Mouse (Mus musculus) stomach, embryonic 14.5 days (tissue): ENCODE results near the gene Plk5. TPM values are rescaled to one million over a fixed set of nuclear protein-coding genes. Genes with fewer than 3 reads are reported as not detected.

Experiments
- ATAC-seq: fragments of 200-750 bp; cut with Nextera tagmentation; 2 replicates; pipeline ENCODE4 v1.8.0; 2017; ENCODE audit warnings: low read depth, moderate TSS enrichment; ENCODE audit not compliant: insufficient number of reproducible peaks, insufficient read depth, low FRiP score
- H3K27ac ChIP-seq: fragments of 300-500 bp; sonication (generic); 2 replicates; pipeline ENCODE4 v1.5.1; 2014; ENCODE audit warnings: mild to moderate bottlenecking, low read length, moderate library complexity, mixed read lengths
- H3K27me3 ChIP-seq: fragments of 300-500 bp; sonication (generic); 2 replicates; pipeline ENCODE4 v1.6.1; 2014; ENCODE audit warnings: low read length, control low read depth, mixed read lengths; ENCODE audit not compliant: control insufficient read depth, insufficient read depth
- H3K36me3 ChIP-seq: fragments of 300-500 bp; sonication (generic); 2 replicates; pipeline ENCODE4 v1.6.1; 2014; ENCODE audit warnings: mild to moderate bottlenecking, control low read depth, low read length, moderate library complexity, mixed read lengths; ENCODE audit not compliant: control insufficient read depth, insufficient read depth
- H3K4me1 ChIP-seq: fragments of 300-500 bp; sonication (generic); 2 replicates; pipeline ENCODE4 v1.6.1; 2014; ENCODE audit warnings: low read length, control low read depth, mixed read lengths; ENCODE audit not compliant: control insufficient read depth, insufficient read depth
- H3K4me2 ChIP-seq: fragments of 300-500 bp; sonication (generic); replicated peaks from 2 replicates; pipeline ENCODE4 v1.6.1; 2014; ENCODE audit warnings: low read depth, low read length, control low read depth
- H3K4me3 ChIP-seq: fragments of 300-500 bp; sonication (generic); 2 replicates; pipeline ENCODE4 v1.5.1; 2014; ENCODE audit warnings: low read depth, low read length, control low read depth
- H3K9ac ChIP-seq: fragments of 300-500 bp; sonication (generic); replicated peaks from 2 replicates; pipeline ENCODE4 v1.6.1; 2014; ENCODE audit warnings: low read depth, mild to moderate bottlenecking, control low read depth, low read length, moderate library complexity, mixed read lengths
- H3K9me3 ChIP-seq: fragments of 300-500 bp; sonication (generic); 2 replicates; pipeline ENCODE4 v1.6.1; 2016; ENCODE audit warnings: low read depth, low read length, control low read depth; ENCODE audit not compliant: control insufficient read depth
- WGBS: fragments of 180-500 bp; shearing (Covaris S2); extraction: QIAGEN DNeasy Blood & Tissue Kit; methylation state at CpG from one replicate; pipeline ENCODE4 v1.1.7; 2014; 5-methylcytosine and 5-hydroxymethylcytosine counted together
- polyA plus RNA-seq: library from polyadenylated mRNA; unstranded; fragments of >200 nt; fragmentation: Nextera tagmentation; extraction: Ambion mirVana; gene quantifications from 2 replicates; pipeline ENCODE4 v1.2.1, GENCODE M21; 2014

The Plk5 gene
- polyA plus RNA-seq, 1 experiment from 2014 or later: 0.30 TPM

DNA sequence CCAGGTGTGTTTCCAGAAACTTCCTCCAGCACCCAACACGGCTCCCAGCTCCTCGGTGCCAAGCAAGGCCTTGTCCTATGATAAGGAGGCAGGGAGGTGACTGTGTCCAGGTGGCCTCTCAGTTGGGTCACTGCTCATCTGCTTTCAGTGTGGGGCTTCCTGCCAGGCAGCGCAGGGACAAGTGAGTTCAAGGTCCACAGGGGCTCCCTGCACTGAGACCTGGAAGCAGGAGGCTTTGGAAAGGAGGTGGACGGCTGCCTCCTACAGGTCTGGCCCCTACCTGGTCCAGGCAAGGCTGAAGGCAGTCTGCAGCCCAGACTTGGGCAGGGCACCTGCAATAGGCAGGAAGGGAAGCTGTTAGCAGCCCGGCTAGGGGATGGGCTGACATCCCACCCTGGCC lies 36.4 kb downstream of the Plk5 start:
- peaks cover 13% of the 10 kb centered on the region for H3K4me1 ChIP-seq
- H3K4me2 ChIP-seq: no peak overlapping the region
- 90% methylated on average over 5 of the region's 5 CpGs for WGBS
- H3K27me3 ChIP-seq: no peaks in the 10 kb centered on the region
- no peak overlapping the region for H3K27ac ChIP-seq
- H3K36me3 ChIP-seq: peaks cover 59% of the 10 kb centered on the region
- no peaks in the 10 kb centered on the region for H3K9me3 ChIP-seq
- H3K9ac ChIP-seq: no peak overlapping the region
- no peak for ATAC-seq
- no peak overlapping the region for H3K4me3 ChIP-seq

DNA sequence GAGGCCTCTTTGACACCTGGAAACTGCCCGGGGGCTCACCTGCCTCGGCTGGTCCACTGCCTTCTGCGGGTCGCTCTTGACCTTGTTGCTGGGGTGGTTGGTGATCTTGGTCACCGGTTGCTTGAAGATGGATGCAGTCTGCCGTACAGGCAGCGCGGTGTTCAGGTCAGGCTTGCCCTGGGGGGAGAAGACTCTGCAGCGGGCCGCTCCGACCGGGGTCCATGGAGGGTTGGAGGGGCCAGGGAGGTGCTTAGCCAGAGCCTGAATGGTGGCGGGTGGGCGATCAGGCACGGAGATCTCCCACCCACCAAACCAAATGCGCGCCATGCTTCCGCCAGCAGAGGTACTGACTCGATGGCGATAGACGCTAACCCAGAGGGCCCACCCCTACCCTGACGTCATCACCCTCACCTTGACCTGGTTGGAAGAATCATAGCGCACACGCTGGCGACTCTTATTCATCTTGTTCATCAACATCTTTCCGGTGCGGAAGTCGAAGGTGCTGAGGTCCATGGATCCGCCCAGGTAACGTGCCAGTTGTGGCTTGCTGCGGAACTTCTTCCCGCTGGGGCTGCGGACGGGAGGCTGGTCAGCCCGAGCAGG lies 38.9 kb downstream of the Plk5 start:
- H3K36me3 ChIP-seq: peaks cover 55% of the 10 kb centered on the region
- H3K4me1 ChIP-seq: peaks cover 14% of the 10 kb centered on the region
- no peaks in the 10 kb centered on the region for H3K27me3 ChIP-seq
- no peak overlapping the region for H3K4me3 ChIP-seq
- H3K9ac ChIP-seq: no peak overlapping the region
- no peak for ATAC-seq
- no peak overlapping the region for H3K27ac ChIP-seq
- no peaks in the 10 kb centered on the region for H3K9me3 ChIP-seq
- H3K4me2 ChIP-seq: no peak overlapping the region
- WGBS: 93% methylated on average over 35 of the region's 35 CpGs

DNA sequence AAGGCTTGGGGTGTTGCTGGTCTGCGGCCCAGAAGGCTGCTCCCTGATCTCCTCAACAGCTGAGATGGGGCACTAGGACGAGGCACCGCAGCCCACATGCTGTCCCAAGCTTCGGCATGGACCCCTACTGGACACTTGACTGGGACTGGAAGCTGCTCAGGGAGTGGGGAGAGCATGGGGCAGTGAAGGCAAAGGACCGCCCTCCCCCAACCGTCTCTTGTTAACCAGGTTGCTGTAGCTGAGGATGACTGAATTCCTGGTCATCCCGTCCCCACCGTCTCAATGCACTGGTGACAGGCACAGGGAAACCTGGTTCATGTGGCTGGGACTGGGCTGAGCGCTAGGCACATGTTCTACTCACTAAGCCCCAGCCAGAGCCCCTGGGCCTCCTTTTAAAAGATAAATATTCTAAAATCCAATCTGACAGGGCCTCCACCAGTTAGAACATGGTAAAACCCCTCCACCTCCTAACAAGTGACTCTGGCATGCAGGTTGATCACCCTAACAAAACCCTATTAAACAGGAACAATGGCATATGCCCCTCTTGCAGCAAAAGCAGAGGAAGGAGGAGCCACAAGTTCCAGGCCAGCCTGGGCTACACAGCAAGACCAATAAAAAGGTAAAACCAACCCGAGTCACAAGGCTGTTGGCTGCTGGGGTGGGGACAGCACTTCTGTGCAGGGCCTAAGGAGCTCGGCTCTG lies 40.7 kb downstream of the Plk5 start:
- peak overlapping the region; percentile 71; the same call in 1 of the 2 replicates for H3K4me3 ChIP-seq
- WGBS: 82% methylated on average over 11 of the region's 11 CpGs
- H3K36me3 ChIP-seq: peaks cover 49% of the 10 kb centered on the region
- H3K27me3 ChIP-seq: no peaks in the 10 kb centered on the region
- H3K4me1 ChIP-seq: peaks cover 22% of the 10 kb centered on the region
- no peaks in the 10 kb centered on the region for H3K9me3 ChIP-seq
- peak overlapping the region; percentile 19; the same call in 1 of the 2 replicates for H3K9ac ChIP-seq
- no peak for ATAC-seq
- peak overlapping the region; percentile 39; the same call in 1 of the 2 replicates for H3K27ac ChIP-seq
- peak overlapping the region; percentile 88 for H3K4me2 ChIP-seq

DNA sequence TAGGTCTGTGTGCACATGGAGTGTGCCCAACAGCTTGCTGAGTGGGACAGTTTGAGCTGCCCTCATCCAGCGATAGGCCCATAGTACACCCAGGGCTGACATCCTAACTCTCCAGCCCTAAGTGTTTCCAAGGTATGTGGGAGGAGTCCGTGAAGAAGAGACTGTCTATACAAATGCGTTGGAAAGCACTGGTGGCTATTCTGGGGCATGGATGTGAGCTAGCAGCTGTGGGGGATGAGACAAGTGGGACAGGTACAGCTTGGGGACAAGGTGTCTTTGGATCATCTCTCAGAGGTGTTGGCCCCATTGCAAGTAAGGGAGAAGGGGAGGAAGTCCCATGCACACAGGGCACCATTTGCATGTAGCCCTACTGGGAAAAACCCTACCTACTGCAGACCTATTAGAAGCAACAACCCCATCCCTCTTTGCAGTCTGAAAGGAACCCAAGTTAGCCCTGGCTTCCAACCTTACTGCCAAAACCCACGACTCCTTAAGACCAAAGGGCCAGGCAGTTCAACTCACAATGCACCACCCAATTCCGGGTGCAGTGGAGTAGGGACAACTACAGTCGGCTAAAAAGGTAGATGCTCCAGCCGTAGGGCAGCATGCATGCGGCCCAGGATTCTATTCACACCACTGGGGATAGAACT lies 41.4 kb downstream of the Plk5 start:
- Histone ChIP-seq H3K4me1 (peaks cover 22% of the 10 kb centered on the region), H3K9ac (peak overlapping the region; percentile 94), H3K27ac (peak overlapping the region; percentile 100; the same call in 1 of the 2 replicates), H3K36me3 (peaks cover 48% of the 10 kb centered on the region), H3K9me3 (no peaks in the 10 kb centered on the region), H3K27me3 (no peaks in the 10 kb centered on the region), H3K4me3 (peak overlapping the region; percentile 71), H3K4me2 (peak overlapping the region; percentile 88)
- ATAC-seq: no peak
- WGBS: 37% methylated on average over 8 of the region's 8 CpGs

DNA sequence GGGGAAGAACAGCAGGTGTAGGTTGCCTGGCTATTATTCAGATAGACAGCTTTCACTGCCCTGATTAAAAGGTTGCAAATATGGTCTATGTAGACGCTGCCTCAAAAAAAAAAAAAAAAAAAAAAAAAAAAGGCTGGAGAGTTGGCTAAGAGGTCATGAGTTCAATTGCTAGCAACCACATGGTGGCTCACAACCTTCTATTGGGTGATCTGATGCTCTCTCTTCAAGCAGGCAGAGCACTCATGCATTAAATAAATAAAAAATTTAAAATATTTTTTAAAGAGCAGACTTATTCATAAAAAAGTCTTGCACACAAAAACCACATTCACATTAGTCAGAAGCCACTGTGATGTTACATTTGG lies 41.9 kb downstream of the Plk5 start:
- peaks cover 48% of the 10 kb centered on the region for H3K36me3 ChIP-seq
- H3K27ac ChIP-seq: peak overlapping the region; percentile 100
- peak overlapping the region; percentile 71 for H3K4me3 ChIP-seq
- no peak for ATAC-seq
- no peaks in the 10 kb centered on the region for H3K27me3 ChIP-seq
- H3K9me3 ChIP-seq: no peaks in the 10 kb centered on the region
- WGBS: 0% methylated on average over 1 of the region's 1 CpGs
- H3K9ac ChIP-seq: peak overlapping the region; percentile 94
- peak overlapping the region; percentile 88 for H3K4me2 ChIP-seq
- H3K4me1 ChIP-seq: peaks cover 22% of the 10 kb centered on the region

DNA sequence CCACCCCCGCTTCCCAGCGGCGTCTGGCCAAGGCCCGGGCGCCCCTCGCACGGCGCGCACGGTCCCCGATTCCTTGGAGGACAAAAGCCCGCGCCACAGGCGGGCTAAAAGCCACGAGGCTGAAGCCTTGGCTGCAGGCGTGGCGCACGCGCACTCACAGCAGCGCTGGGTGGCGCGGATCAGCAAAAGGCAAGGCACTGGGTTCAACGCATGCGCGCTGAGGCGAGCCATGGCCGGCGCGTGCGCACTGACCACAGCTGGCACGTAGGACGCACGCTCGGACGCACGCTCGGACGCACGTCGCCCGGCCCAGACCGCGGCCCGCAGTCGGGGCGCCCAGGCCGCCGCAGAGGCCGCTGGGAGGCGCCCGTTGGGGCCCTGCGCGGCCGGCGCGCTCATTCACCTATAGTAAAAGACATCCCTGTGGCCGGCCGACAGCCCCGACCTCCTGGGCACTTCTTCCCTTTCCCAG lies 42.5 kb downstream of the Plk5 start:
- peaks cover 47% of the 10 kb centered on the region for H3K36me3 ChIP-seq

DNA sequence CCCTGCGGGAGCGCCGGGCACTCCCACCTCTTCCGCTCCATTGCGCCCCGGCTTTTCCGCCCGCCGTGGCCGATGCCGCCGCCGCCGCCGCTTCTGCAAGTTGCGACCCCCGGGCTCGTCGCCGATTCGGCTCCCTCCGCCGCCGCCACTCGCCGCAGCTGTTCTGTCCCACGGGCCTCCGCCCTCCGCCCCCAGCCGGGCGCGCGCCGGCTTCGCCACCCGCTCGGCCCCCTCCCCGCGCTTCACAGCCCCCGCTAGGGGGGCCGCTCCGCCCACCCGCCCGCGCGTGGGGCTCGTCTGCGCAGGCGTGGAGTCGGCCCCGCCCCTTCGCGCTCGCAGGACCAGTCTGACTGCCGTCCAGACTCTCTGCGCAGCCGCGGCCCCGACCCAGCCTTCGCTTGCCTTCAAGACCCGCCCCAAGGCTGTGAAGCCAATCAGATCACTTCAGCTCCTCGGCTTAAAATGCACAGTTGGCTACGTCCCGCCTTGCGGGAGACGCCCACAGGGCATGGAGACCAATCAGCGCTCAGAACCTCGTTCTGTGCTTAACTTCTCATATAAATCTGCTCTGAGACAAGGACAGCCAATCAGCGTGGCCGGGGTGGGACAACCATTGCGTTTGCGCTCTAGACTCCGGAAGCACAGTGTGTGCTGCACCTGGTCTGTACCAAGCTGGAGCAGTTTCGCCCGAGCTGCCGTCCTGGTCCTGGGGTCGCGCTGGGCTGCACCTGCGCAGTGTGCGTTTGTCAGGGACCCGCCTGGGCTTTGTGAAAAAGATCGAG lies 43.1 kb downstream of the Plk5 start, which contains the start of gene Mbd3:
Gene Mbd3, minus strand, starts transcription at position 360 of the 782 bp plus-strand sequence.
- under 1% methylated on average over 78 of the region's 82 CpGs for WGBS
- ATAC-seq: peak; percentile 97
- peak within 1 kb of the TSS; percentile 88 for H3K4me2 ChIP-seq
- H3K9ac ChIP-seq: peak within 1 kb of the TSS; percentile 94
- peak within 1 kb of the TSS; percentile 71 for H3K4me3 ChIP-seq
- H3K27ac ChIP-seq: peak within 1 kb of the TSS; percentile 100
- H3K4me1 ChIP-seq: peaks cover 22% of the 10 kb centered on the region
- peaks cover 45% of the 10 kb centered on the region for H3K36me3 ChIP-seq
- H3K27me3 ChIP-seq: no peaks in the 10 kb centered on the region
- H3K9me3 ChIP-seq: no peaks in the 10 kb centered on the region

More for the DNA sequence above, 42.5 kb downstream of the Plk5 start:
- ATAC-seq: peak; percentile 82
- Histone ChIP-seq H3K27ac (peak overlapping the region; percentile 100), H3K27me3 (no peaks in the 10 kb centered on the region), H3K9me3 (no peaks in the 10 kb centered on the region), H3K4me1 (peaks cover 22% of the 10 kb centered on the region), H3K4me3 (peak overlapping the region; percentile 71), H3K9ac (peak overlapping the region; percentile 94), H3K4me2 (peak overlapping the region; percentile 88)
- under 1% methylated on average over 54 of the region's 59 CpGs for WGBS
